Mouse (Mus musculus) liver, adult 2 months (tissue): ENCODE measurements around the gene Styxl1. TPM values are rescaled to one million over a fixed set of nuclear protein-coding genes. Genes with fewer than 3 reads are reported as not detected.

Experiments
- DNase-seq: peaks from one replicate; pipeline ENCODE4 v3.0.0-alpha.2; 2011; ENCODE audit warnings: low read depth, low spot score; ENCODE audit errors: extremely low read depth
- H3K27ac ChIP-seq: fragments of 200-500 bp; replicated peaks from 2 replicates; pipeline ENCODE4 v1.5.1; 2012; ENCODE audit warnings: low read depth, mild to moderate bottlenecking, control low read depth, inconsistent platforms, low read length; ENCODE audit not compliant: insufficient read depth
- H3K27me3 ChIP-seq: fragments of 200-500 bp; 2 replicates; pipeline ENCODE4 v1.6.1; 2012; ENCODE audit warnings: mild to moderate bottlenecking, moderate library complexity, low read length, inconsistent platforms; ENCODE audit not compliant: control insufficient read depth, insufficient read depth
- H3K36me3 ChIP-seq: fragments of 200-500 bp; 2 replicates; pipeline ENCODE4 v1.6.1; 2012; ENCODE audit warnings: low read length, inconsistent platforms; ENCODE audit not compliant: control insufficient read depth, insufficient read depth
- H3K4me1 ChIP-seq: fragments of 200-500 bp; 2 replicates; pipeline ENCODE4 v1.6.1; 2011; ENCODE audit warnings: low read length; ENCODE audit not compliant: control insufficient read depth, insufficient read depth
- H3K4me3 ChIP-seq: fragments of 200-500 bp; 2 replicates; pipeline ENCODE4 v1.5.1; 2011; ENCODE audit warnings: low read depth, mild to moderate bottlenecking, control low read depth, low read length, moderate library complexity; ENCODE audit not compliant: insufficient read depth
- H3K79me2 ChIP-seq: fragments of 200-500 bp; 2 replicates; pipeline ENCODE4 v1.6.1; 2012; ENCODE audit warnings: inconsistent platforms, mild to moderate bottlenecking, low read length, moderate library complexity; ENCODE audit not compliant: control insufficient read depth, insufficient read depth
- H3K9ac ChIP-seq: fragments of 200-500 bp; 2 replicates; pipeline ENCODE4 v1.6.1; 2012; ENCODE audit warnings: low read depth, mild to moderate bottlenecking, control low read depth, inconsistent platforms, low read length
- CTCF ChIP-seq: fragments of 200-500 bp; IDR thresholded peaks from 2 replicates; pipeline ENCODE4 v1.5.1; 2011; ENCODE audit warnings: low read depth, low read length, control low read depth
- POLR2A ChIP-seq: fragments of 200-500 bp; IDR thresholded peaks from 2 replicates; pipeline ENCODE4 v1.6.1; 2011; ENCODE audit warnings: low read length, control low read depth; ENCODE audit not compliant: insufficient read depth; ENCODE audit errors: extremely low read depth
- WGBS: fragments of 180-500 bp; shearing (Covaris S2); methylation state at CpG from one replicate; pipeline ENCODE4 v1.1.7; 2018; 5-methylcytosine and 5-hydroxymethylcytosine counted together
- polyA plus RNA-seq: library from polyadenylated mRNA; depleted of rRNA; stranded (reverse); fragments of >200 nt; gene quantifications from 2 replicates; pipeline ENCODE4 v1.2.3, GENCODE M21; 2012
- total RNA-seq: library from RNA; depleted of rRNA; stranded (reverse); fragments of >200 nt; gene quantifications from 2 replicates; pipeline ENCODE4 v1.2.3, GENCODE M21; 2014

Styxl1 gene
- total and polyA plus RNA-seq, 2 experiments = 0.18 to 0.23 TPM

DNA sequence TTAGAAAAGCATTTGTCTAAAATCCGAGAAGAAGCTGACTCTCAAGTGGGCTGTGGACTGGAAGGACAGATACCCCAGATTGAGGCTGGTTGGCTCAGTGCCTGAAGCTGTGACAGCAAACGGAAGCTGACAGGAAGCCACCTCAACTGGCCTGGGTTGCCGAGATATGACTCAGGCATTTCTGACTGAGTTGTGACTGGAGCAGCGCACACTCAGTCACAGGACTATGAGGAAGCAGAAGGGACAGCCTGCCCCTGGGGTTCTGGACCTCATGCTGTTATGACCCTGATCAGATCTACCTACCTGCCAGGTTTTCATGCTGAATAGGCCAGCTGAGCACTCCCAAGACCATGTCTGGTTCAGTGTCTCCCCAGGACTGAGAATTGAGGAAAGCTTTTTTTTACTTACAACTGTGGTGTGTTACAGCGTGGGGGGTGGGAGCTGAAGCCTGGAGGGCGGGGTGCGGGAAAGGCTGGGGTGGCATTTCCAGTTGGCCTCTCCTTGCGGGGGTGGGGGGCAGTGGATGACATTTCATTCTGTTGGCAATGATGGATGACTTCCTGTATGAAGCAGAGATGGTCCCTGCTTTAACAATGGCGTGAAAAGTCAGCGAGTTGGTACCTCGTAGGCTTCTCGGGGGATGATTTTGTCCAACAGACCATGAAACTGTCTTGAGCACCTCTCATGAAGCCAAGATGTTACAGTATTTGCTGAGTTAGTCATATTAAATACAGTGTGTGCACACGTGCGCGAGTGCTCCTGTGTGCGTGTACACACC, 64.6 kb downstream of the Styxl1 start:
- Histone ChIP-seq H3K27ac (peak overlapping the region; percentile 5; the same call in 1 of the 2 replicates), H3K4me1 (peaks cover 32% of the 10 kb centered on the region)
- WGBS = 52% methylated on average over 16 of the region's 16 CpGs

GRCm38 (mm10) chr5:135712803-135713202, 65.4 kb downstream of the Styxl1 start:
- Histone ChIP-seq H3K4me1 (peaks cover 38% of the 10 kb centered on the region), H3K36me3 (peaks cover 40% of the 10 kb centered on the region), H3K9ac (no peak overlapping the region), H3K4me3 (no peak overlapping the region), H3K27me3 (no peaks in the 10 kb centered on the region), H3K79me2 (peaks cover 35% of the 10 kb centered on the region), H3K27ac (no peak overlapping the region)
- 47% methylated on average over 4 of the region's 4 CpGs for WGBS
- DNase-seq = no peak
- TF ChIP-seq CTCF = no peak
- no peak for TF ChIP-seq POLR2A

More for the DNA sequence above, 64.6 kb downstream of the Styxl1 start:
- peak; percentile 61 for DNase-seq
- peaks cover 38% of the 10 kb centered on the region for H3K79me2 ChIP-seq
- no peak overlapping the region for H3K9ac ChIP-seq
- H3K27me3 ChIP-seq = no peaks in the 10 kb centered on the region
- H3K4me3 ChIP-seq = no peak overlapping the region
- H3K36me3 ChIP-seq = peaks cover 44% of the 10 kb centered on the region
- TF ChIP-seq CTCF = no peak
- TF ChIP-seq POLR2A = no peak

DNA sequence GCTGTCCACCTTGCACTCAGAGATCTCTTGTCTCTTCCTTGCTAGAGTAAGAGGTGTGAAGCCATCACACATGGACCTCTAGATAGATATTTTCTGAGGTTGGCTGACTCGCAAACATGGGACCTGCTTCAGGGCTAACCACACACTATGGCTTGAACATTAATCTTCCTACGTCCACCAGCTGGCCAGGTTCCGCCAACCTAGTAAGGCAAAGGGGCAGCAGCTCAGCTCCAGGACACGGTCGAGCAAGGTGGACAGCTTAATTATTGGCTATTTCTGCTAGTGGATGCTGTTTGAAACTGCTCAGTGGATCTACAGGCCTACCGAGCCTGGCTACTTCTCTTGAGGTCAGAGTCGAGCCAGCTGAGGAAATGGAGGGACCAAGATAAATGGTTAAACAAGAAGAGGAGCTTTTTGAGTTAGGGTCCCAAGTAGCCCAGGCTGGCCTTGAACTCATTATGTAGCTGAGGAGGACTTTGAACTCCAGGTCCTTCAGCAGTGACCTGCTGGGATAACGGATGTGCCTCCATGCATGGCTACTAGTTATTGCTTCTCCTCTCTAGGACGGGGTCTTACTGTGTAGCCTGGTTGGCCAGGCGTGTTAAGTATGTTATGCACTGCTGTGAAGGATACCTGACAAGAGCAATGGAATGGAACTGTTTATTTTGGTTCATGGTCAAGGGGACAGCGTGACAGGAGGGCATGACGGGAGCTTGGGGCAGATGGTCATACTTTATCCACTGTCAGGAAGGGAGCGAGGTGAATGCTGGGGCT, 66.4 kb downstream of the Styxl1 start:
- no peak for TF ChIP-seq POLR2A
- TF ChIP-seq CTCF = no peak
- H3K4me1 ChIP-seq = peaks cover 48% of the 10 kb centered on the region
- no peak overlapping the region for H3K4me3 ChIP-seq
- WGBS = 32% methylated on average over 13 of the region's 13 CpGs
- 0 out of 2 replicates have a peak overlapping the region, but pooled peaks have one; percentile 9 for H3K27ac ChIP-seq
- H3K79me2 ChIP-seq = peaks cover 33% of the 10 kb centered on the region
- peak; percentile 66 for DNase-seq
- H3K27me3 ChIP-seq = no peaks in the 10 kb centered on the region
- peak overlapping the region; percentile 16; the same call in 1 of the 2 replicates for H3K9ac ChIP-seq
- H3K36me3 ChIP-seq = peaks cover 32% of the 10 kb centered on the region

DNA sequence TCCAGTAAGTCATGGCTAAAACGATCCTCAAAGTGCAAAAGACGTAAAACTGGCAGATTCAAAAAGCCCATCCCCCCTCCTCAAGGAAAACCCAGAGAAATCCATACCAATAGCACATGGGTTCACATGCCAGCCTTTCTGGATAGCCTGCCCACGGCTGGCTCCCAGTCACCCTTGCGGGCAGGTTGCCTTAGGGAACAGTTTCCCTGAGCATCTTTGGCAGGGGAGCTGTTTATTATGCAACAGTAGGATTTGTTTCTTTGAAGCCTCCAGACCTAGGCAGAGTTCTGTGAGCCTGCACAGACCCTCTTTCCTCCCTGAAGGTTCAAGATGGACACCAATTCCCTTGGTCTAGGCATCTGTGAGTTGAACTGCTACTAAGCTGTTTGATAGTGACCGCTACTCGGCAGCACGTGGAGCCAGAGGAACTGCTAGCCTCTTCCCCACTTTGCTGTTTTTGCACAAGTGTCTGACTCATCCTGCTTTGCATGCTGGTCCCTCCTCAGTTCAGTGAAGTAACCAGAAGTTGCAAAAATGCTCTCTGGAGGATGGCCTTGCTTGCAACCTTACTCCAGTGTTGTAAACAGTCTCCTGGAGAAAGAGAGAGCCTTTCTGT, 67.5 kb downstream of the Styxl1 start:
- Histone ChIP-seq H3K4me1 (peaks cover 52% of the 10 kb centered on the region), H3K9ac (0 out of 2 replicates have a peak overlapping the region, but pooled peaks have one; percentile 5), H3K27ac (peak overlapping the region; percentile 25), H3K36me3 (peaks cover 33% of the 10 kb centered on the region), H3K4me3 (no peak overlapping the region), H3K79me2 (peaks cover 32% of the 10 kb centered on the region), H3K27me3 (no peaks in the 10 kb centered on the region)
- WGBS = 25% methylated on average over 7 of the region's 7 CpGs
- TF ChIP-seq POLR2A (no peak), CTCF (no peak)
- DNase-seq = peak; percentile 76

- Histone ChIP-seq H3K79me2 (peaks cover 31% of the 10 kb centered on the region), H3K9ac (peak overlapping the region; percentile 6; the same call in 1 of the 2 replicates), H3K27ac (no peak overlapping the region), H3K27me3 (no peaks in the 10 kb centered on the region), H3K4me1 (peaks cover 54% of the 10 kb centered on the region), H3K36me3 (peaks cover 29% of the 10 kb centered on the region), H3K4me3 (no peak overlapping the region)
- WGBS = 86% methylated on average over 5 of the region's 5 CpGs
- TF ChIP-seq CTCF (no peak), POLR2A (no peak)
- no peak for DNase-seq
Measured at GRCm38 (mm10) chr5:135709716-135710115, 68.5 kb downstream of the Styxl1 start.
